Mouse (Mus musculus) kidney, adult 10 weeks (tissue): ENCODE measurements around the gene Btbd35f3. TPM values are rescaled to one million over a fixed set of nuclear protein-coding genes. Genes with fewer than 3 reads are reported as not detected.

Experiments
- polyA plus RNA-seq: library from polyadenylated mRNA; stranded (reverse); fragments of 350-450 nt; fragmentation: Illumina TruSeq; extraction: RNeasy Lipid Tissue Mini Kit (QIAGEN cat#74804); gene quantifications from one replicate; pipeline ENCODE4 v1.2.3, GENCODE M21; 2014; ENCODE audit warnings: low read depth, low replicate concordance

Gene Btbd35f3
- polyA plus RNA-seq = not detected

GRCm38 (mm10) chrX:4037374-4037773 lies at the start of gene Btbd35f3:
Gene Btbd35f3, plus strand, starts transcription at chrX:4037674.

Other genes starting within 250 kb of the Btbd35f3 start
- gene Btbd35f16, start 80.7 kb upstream of the Btbd35f3 start, polyA plus RNA-seq = not detected
- not detected for gene Btbd35f28, start 158.9 kb downstream of the Btbd35f3 start, polyA plus RNA-seq